In the genomic region with DNA sequence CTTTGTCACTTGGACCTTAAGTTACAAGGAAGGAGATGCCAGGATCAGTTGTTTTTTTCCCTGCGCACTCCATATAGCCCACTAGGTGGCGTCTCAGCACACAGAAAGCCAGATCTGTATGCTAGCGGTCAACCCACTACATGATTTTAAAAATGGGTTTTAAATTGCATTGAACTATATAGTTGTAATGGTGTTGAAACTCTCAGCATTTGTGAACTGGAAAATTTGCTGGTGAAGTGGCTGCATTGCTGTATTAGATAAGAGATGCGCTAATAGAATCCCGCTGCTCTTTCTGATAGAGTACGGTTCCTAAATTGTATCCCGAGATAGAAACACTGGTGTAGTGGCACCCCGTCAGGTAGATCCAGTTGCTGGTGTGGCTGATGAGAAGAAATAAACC, we compare ENCODE assay signal across 8 mouse cellular contexts.
A peak's percentile ranks its signal among the peaks of the same experiment; 100 is the strongest.
DNase-seq lines count a peak whose midpoint lies in the region; ATAC-seq lines count a peak whose summit lies in the region.
"Had no signal": no experiment of that assay in that cellular context is flagged by ENCODE, and none has a peak within 500 bp of the region (broad histone marks: within the 10 kb centered on the region; RNA-seq: fewer than 3 reads in every experiment).

No protein-coding gene starts in this region.

- H3K9ac ChIP-seq in hindbrain, embryonic 13.5 days, result no peak overlapping the region
- H3K9ac ChIP-seq: liver, embryonic 13.5 days had no signal

- no peak overlapping the region for H3K27ac ChIP-seq in hindbrain, embryonic 13.5 days
- H3K27ac ChIP-seq: liver, embryonic 13.5 days had no signal

- DNase-seq in adrenal gland, adult 18-20 months (ENCODE audit: low spot score in 2 of 2), result peak; percentile 50 to 62
- peak; percentile 83 for DNase-seq in cerebellum, adult 9-10 months
- peak; percentile 48 to 73 for DNase-seq in layer of hippocampus, postnatal 25 days (ENCODE audit: extremely low spot score in 1 of 2, low spot score in 1 of 2)
- peak; percentile 58 for DNase-seq in right cerebral cortex, postnatal 4 days
- DNase-seq: liver, embryonic 13.5 days had no signal

- H3K4me2 ChIP-seq in hindbrain, embryonic 13.5 days, result peak overlapping the region; percentile 45
- H3K4me2 ChIP-seq: liver, embryonic 13.5 days had no signal

- peaks cover 31% of the 10 kb centered on the region for H3K27me3 ChIP-seq in hindbrain, embryonic 13.5 days
- H3K27me3 ChIP-seq: liver, embryonic 13.5 days had no signal

- H3K36me3 ChIP-seq in hindbrain, embryonic 13.5 days, result no peaks in the 10 kb centered on the region
- H3K36me3 ChIP-seq: liver, embryonic 13.5 days had no signal

- 24% methylated on average over 8 of the region's 8 CpGs for WGBS in hindbrain, embryonic 13.5 days

- H3K9me3 ChIP-seq in hindbrain, embryonic 13.5 days, result no peaks in the 10 kb centered on the region
- H3K9me3 ChIP-seq: liver, embryonic 13.5 days had no signal

- peaks cover 11% of the 10 kb centered on the region for H3K4me1 ChIP-seq in hindbrain, embryonic 13.5 days (replicated peaks)
- H3K4me1 ChIP-seq: liver, embryonic 13.5 days had no signal

- ATAC-seq in frontal cortex, adult (ENCODE audit: low TSS enrichment), result peak; percentile 92
- ATAC-seq in hindbrain, embryonic 13.5 days (ENCODE audit: low FRiP score), result peak; percentile 71
- peak; percentile 90 for ATAC-seq in megakaryocyte progenitor cell, adult 5-6 weeks (replicated peaks; ENCODE audit: poor library complexity)

- peak overlapping the region; percentile 22 for H3K4me3 ChIP-seq in hindbrain, embryonic 13.5 days
- H3K4me3 ChIP-seq: liver, embryonic 13.5 days had no signal
